Mouse (Mus musculus): ENCODE measurements at regions not wholly inside any gene's neighbourhood (a gene's known extent, or its start where the extent isn't known, plus 50 kb on each side); places are given as distances from the start of the nearest gene placed in this dataset.

DNA sequence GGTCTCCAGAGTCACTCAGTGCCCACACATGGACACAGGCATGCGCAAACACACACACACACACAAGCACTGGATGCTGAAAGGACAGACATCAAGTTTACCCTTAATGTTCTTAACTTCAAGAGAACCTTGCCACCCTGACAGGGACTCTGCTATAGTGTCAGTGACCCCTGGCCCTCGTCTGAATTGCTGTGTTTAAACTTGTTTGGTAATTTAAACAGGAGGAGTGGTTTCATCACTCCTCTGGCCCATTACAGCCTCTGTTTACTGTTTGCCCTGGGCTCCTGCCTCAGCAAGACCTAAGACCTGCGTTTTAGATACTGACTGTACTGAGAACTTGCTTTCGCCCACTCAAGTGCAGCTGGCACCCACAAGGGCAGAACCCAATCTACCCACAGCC is 139.4 kb downstream of the Sox4 start:
- H3K4me1 ChIP-seq (ENCODE audit: insufficient read depth, low read length): peaks cover 8% of the 10 kb centered on the region; the same call in 1 of the 2 replicates
- no peak for ATAC-seq
- H3K27ac ChIP-seq: no peak overlapping the region
- DNase-seq (ENCODE audit: low spot score): no peak
- no peak overlapping the region for H3K9ac ChIP-seq (replicated peaks; ENCODE audit: low read length)
- WGBS: 73% methylated on average over 4 of the region's 4 CpGs
- H3K36me3 ChIP-seq (ENCODE audit: insufficient read depth, low read length): no peaks in the 10 kb centered on the region
- no peaks in the 10 kb centered on the region for H3K27me3 ChIP-seq (ENCODE audit: insufficient read depth, low read length)
- no peak for TF ChIP-seq CTCF (IDR thresholded peaks at IDR 0.05; ENCODE audit: low read depth)
- H3K9me3 ChIP-seq (ENCODE audit: low read length): no peaks in the 10 kb centered on the region
- H3K4me2 ChIP-seq (ENCODE audit: low read depth, low read length): no peak overlapping the region
- H3K4me3 ChIP-seq (ENCODE audit: low read length): no peak overlapping the region

DNA sequence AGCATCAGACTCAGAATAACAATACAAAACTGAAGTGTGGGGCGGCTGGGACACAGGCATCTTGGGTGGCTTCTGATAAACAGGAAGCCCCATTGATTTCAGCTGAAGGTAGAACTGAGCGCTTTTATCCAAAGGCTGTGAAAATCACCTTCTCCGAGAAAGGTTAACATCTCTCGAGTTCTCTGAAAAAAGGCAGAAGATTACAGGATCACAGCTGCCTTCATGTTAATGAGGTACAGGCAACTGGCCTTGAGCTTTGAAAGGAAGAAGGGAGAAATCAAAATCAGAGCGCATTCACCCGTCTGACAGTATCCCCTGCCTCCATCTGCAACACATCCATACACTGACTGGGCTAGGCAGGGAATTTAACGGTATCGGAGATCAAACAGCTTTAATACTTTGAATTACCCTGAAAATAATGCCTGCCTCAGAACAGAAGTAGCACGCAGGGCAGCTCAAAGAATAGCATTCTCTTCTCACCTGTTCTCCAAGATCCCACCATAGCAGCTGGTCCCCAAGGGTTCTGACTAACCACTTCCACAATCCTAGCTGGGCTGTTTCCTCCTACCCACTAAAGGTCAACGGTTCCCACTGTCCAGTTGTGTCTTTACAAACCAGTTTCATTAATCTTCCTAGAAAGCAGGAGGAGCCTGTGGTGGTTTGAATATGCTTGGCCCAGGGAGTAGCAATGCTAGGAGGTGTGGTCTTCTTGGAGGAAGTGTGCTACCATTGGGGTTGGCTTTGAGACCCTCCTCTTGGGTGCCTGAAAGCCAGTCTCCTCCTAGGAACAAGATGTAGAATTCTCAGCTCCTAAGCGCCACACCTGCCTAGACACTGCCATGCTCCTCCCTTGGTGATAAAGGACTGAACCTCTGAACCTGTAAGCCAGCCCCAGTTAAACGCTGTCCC is 141.6 kb downstream of the Sox4 start:
- no peaks in the 10 kb centered on the region for H3K27me3 ChIP-seq (ENCODE audit: insufficient read depth, low read length)
- no peaks in the 10 kb centered on the region for H3K36me3 ChIP-seq (ENCODE audit: insufficient read depth, low read length)
- no peak overlapping the region for H3K9ac ChIP-seq (replicated peaks; ENCODE audit: low read length)
- no peak for ATAC-seq
- no peak overlapping the region for H3K4me3 ChIP-seq (ENCODE audit: low read length)
- WGBS: 33% methylated on average over 12 of the region's 12 CpGs
- peak; percentile 27 for DNase-seq (ENCODE audit: low spot score)
- H3K4me1 ChIP-seq (ENCODE audit: insufficient read depth, low read length): peaks cover 8% of the 10 kb centered on the region; the same call in 1 of the 2 replicates
- H3K9me3 ChIP-seq (ENCODE audit: low read length): no peaks in the 10 kb centered on the region
- 0 out of 2 replicates have a peak overlapping the region, but pooled peaks have one; percentile 21 for H3K4me2 ChIP-seq (ENCODE audit: low read depth, low read length)
- peak overlapping the region; percentile 66 for H3K27ac ChIP-seq
- no peak for TF ChIP-seq CTCF (IDR thresholded peaks at IDR 0.05; ENCODE audit: low read depth)

DNA sequence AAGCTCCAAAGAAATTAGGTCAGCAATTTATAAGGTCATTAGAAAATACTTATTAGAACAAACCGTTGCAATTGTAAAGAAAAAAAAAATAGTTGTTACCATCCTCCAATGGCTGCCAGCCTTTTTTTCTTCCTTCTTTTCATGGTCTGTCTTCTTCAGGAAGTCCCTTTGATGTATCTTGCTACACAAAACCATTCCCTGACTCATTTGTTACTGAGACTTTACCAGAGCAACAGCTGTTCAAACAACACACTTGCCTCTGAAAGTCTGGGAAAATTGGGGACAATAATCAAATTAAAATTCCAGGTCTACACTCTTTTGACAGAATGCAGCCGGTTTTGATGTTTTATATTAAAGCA is 142.5 kb downstream of the Sox4 start:
- ATAC-seq (no peak), DNase-seq (ENCODE audit: low spot score) (no peak)
- no peak for TF ChIP-seq CTCF (IDR thresholded peaks at IDR 0.05; ENCODE audit: low read depth)
- H3K4me1 ChIP-seq (ENCODE audit: insufficient read depth, low read length): peaks cover 8% of the 10 kb centered on the region; the same call in 1 of the 2 replicates
- no peaks in the 10 kb centered on the region for H3K9me3 ChIP-seq (ENCODE audit: low read length)
- H3K36me3 ChIP-seq (ENCODE audit: insufficient read depth, low read length): no peaks in the 10 kb centered on the region
- no peaks in the 10 kb centered on the region for H3K27me3 ChIP-seq (ENCODE audit: insufficient read depth, low read length)
- H3K4me2 ChIP-seq (ENCODE audit: low read depth, low read length): 0 out of 2 replicates have a peak overlapping the region, but pooled peaks have one; percentile 8
- H3K27ac ChIP-seq: peak overlapping the region; percentile 66; the same call in 1 of the 2 replicates
- no peak overlapping the region for H3K9ac ChIP-seq (replicated peaks; ENCODE audit: low read length)
- 6% methylated on average over 2 of the region's 2 CpGs for WGBS
- no peak overlapping the region for H3K4me3 ChIP-seq (ENCODE audit: low read length)

DNA sequence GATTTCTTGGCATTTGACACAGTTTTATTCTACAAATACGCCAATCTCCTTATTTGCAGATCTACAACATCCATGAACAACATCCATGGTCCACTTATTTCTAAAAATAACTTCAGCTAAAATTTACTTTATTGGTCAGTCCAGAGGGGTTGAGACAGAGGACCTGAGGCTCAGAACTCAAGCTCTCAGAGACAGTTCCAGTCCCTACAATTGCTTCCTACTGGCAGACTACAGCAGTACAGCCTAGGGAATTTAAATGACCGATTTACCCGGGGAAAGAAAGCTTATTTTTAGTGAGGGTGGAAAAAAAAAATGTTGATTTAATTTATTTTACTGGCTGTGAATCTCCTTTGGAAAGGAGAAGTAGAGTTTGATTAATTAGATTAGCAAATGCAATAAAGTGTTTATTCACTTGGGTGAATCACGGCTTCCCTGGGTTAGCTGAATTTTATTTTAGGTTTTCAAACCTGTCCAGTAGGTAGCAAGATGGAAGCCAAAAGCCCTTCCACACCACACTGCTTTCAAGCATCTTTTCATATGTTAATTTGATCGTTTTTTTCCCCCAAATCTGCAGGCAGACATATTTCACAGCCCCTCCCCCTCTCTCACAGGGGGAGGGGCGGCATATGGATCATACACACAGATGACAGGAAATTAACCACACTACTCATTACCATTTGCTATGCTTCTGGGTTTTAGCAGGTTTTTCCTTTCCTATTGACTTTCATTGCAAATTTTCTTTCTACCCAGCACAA is 143.0 kb downstream of the Sox4 start:
- H3K9me3 ChIP-seq (ENCODE audit: low read length): no peaks in the 10 kb centered on the region
- H3K4me3 ChIP-seq (ENCODE audit: low read length): no peak overlapping the region
- H3K27ac ChIP-seq: peak overlapping the region; percentile 66
- ATAC-seq: peak; percentile 59; the same call in 1 of the 2 replicates
- DNase-seq (ENCODE audit: low spot score): peak; percentile 76
- 0 out of 2 replicates have a peak overlapping the region, but pooled peaks have one; percentile 8 for H3K4me2 ChIP-seq (ENCODE audit: low read depth, low read length)
- H3K27me3 ChIP-seq (ENCODE audit: insufficient read depth, low read length): no peaks in the 10 kb centered on the region
- peak; percentile 28 for TF ChIP-seq CTCF (IDR thresholded peaks at IDR 0.05; ENCODE audit: low read depth)
- H3K9ac ChIP-seq (replicated peaks; ENCODE audit: low read length): no peak overlapping the region
- no peaks in the 10 kb centered on the region for H3K36me3 ChIP-seq (ENCODE audit: insufficient read depth, low read length)
- 25% methylated on average over 6 of the region's 6 CpGs for WGBS
- peaks cover 8% of the 10 kb centered on the region; the same call in 1 of the 2 replicates for H3K4me1 ChIP-seq (ENCODE audit: insufficient read depth, low read length)

DNA sequence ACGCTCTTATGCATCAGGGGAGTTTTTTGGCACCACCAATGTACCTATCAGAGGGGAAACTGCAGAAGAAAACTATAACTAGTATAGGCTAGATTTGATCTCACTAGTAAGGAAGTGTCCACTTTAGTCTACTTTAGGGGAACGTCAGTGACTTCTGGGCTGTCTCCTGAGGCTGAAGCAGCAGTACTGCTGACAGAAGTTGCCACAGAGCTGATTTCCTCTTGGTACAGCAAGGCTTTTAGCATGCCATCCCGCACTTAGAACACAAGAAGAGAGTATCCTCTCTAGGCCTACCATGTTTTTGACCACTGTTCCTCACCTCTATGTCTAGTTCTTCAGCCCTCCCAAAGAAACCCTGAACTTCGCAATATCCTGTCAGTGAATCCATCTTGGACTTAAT is 148.2 kb downstream of the Sox4 start:
- H3K9me3 ChIP-seq (ENCODE audit: low read length): no peaks in the 10 kb centered on the region
- no peaks in the 10 kb centered on the region for H3K27me3 ChIP-seq (ENCODE audit: insufficient read depth, low read length)
- H3K4me3 ChIP-seq (ENCODE audit: low read length): no peak overlapping the region
- H3K9ac ChIP-seq (replicated peaks; ENCODE audit: low read length): no peak overlapping the region
- no peaks in the 10 kb centered on the region for H3K36me3 ChIP-seq (ENCODE audit: insufficient read depth, low read length)
- no peak overlapping the region for H3K27ac ChIP-seq
- WGBS: 79% methylated on average over 4 of the region's 4 CpGs
- 0 out of 2 replicates have a peak, but pooled peaks cover 4% of the 10 kb centered on the region for H3K4me1 ChIP-seq (ENCODE audit: insufficient read depth, low read length)
- no peak for DNase-seq (ENCODE audit: low spot score)
- no peak for ATAC-seq
- H3K4me2 ChIP-seq (ENCODE audit: low read depth, low read length): no peak overlapping the region
- TF ChIP-seq CTCF (IDR thresholded peaks at IDR 0.05; ENCODE audit: low read depth): no peak

DNA sequence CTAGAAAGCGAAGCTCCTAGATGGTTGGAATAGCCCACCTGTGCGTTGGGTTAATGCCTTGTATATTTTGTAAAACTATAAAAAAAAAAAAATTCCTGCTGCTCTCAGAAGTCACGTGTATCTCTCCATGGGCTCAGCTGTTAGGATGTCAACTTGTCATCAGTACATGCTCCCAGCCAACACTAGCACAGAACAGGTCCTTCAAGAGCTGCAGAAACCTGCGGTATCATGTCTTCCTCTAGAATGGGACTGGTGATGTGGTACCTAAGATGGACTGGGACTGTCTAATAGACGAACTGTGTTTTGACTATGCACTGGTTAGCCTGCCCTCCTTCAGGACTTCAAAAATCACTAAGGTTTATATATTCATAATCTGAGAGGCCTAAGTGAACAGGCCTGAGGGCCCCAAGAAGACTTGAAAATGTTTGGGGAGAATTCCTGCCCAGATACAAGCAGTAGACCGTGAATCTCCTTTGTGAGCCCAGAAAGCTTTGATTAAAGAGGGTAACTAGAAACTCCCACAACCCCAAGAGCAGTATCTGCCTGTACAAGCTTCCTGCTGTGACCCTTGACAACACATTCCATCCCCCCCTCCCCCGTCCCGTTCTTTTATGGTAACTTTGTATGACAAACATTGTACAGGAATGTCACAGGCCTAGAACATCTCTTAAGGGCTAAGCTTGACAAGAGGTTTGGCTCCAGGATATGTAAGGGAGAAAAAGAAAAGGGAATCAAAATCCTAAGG is 152.1 kb downstream of the Sox4 start:
- 37% methylated on average over 8 of the region's 8 CpGs for WGBS
- Histone ChIP-seq H3K9me3 (ENCODE audit: low read length) (no peaks in the 10 kb centered on the region), H3K27ac (peak overlapping the region; percentile 22; the same call in 1 of the 2 replicates), H3K27me3 (ENCODE audit: insufficient read depth, low read length) (no peaks in the 10 kb centered on the region), H3K36me3 (ENCODE audit: insufficient read depth, low read length) (no peaks in the 10 kb centered on the region), H3K4me2 (ENCODE audit: low read depth, low read length) (no peak overlapping the region), H3K4me1 (ENCODE audit: insufficient read depth, low read length) (0 out of 2 replicates have a peak, but pooled peaks cover 4% of the 10 kb centered on the region), H3K9ac (replicated peaks; ENCODE audit: low read length) (no peak overlapping the region), H3K4me3 (ENCODE audit: low read length) (no peak overlapping the region)
- DNase-seq (ENCODE audit: low spot score) (no peak), ATAC-seq (0 out of 2 replicates have a peak, but pooled peaks have one; percentile 36)
- TF ChIP-seq CTCF (IDR thresholded peaks at IDR 0.05; ENCODE audit: low read depth): no peak

Measured in hindbrain, postnatal 0 days (tissue).